Mouse (Mus musculus): ENCODE results near the gene C530008M17Rik. TPM values are rescaled to one million over a fixed set of nuclear protein-coding genes. Genes with fewer than 3 reads are reported as not detected.

The C530008M17Rik gene
- polyA plus RNA-seq, 1 experiment from 2014 or later = 36.1 TPM

DNA sequence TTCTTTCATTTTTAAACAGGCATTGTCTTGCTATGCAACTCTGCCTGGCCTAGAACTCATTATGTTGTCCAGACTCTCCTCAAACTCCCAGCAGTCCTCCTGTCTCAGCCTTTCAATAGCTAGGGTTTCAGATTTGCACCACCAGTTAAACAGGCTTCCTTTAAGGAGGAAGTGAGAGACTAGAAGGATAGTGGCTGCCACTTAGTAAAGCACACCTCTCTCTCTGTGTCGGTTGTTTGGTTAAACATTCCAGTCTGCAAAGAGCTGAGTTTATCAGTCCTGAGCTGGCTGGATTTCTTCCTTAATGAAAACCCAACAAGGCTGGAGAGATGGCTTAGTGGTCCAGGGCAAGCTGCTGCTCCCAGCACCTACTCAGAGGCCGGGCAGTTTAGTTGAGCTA, 236.3 kb downstream of the C530008M17Rik start:
- Histone ChIP-seq H3K9ac (ENCODE audit: low read length) (no peak overlapping the region), H3K36me3 (ENCODE audit: control insufficient read depth, insufficient read depth, low read length) (peaks cover 61% of the 10 kb centered on the region), H3K4me1 (ENCODE audit: control insufficient read depth in 2 of 2, insufficient read depth in 2 of 2, low read length in 2 of 2) (no peaks in the 10 kb centered on the region), H3K4me3 (ENCODE audit: control insufficient read depth in 1 of 2, insufficient read depth in 1 of 2, low read depth in 1 of 2, low read length in 2 of 2) (no peak overlapping the region), H3K27ac (replicated peaks in 1 of 2; ENCODE audit: control insufficient read depth in 1 of 2, insufficient read depth in 1 of 2, low read depth in 2 of 2, low read length in 2 of 2) (no peak overlapping the region), H3K4me2 (ENCODE audit: low read length) (no peak overlapping the region), H3K27me3 (ENCODE audit: control insufficient read depth, insufficient read depth, low read length) (no peaks in the 10 kb centered on the region), H3K9me3 (ENCODE audit: control insufficient read depth, low read length) (no peaks in the 10 kb centered on the region)
- no peak for ATAC-seq (ENCODE audit: insufficient number of reproducible peaks, insufficient read depth, low FRiP score, low read depth)
- WGBS = 54% methylated on average over 2 of the region's 2 CpGs

DNA sequence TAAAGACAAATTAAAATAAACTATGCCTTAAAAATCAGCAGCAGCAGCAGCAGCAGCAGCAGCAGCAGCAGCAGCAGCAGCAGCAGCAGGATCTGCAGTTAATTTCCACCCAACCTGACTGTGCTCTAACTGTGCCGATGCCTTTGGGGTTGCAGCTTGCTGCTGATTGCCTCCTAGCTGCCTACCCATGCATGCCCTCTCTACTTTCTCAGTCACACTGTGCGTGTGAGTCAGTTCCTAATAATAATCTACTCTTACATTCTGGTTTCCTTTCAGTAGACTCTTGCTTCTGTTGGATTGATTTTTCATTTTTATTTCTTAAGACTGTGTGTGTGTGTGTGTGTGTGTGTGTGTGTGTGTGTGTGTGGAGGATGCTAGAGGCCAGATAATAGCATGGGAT, 236.8 kb downstream of the C530008M17Rik start:
- no peak overlapping the region for H3K4me2 ChIP-seq (ENCODE audit: low read length)
- H3K27me3 ChIP-seq (ENCODE audit: control insufficient read depth, insufficient read depth, low read length) = no peaks in the 10 kb centered on the region
- no peaks in the 10 kb centered on the region for H3K9me3 ChIP-seq (ENCODE audit: control insufficient read depth, low read length)
- peaks cover 59% of the 10 kb centered on the region for H3K36me3 ChIP-seq (ENCODE audit: control insufficient read depth, insufficient read depth, low read length)
- H3K27ac ChIP-seq (replicated peaks in 1 of 2; ENCODE audit: control insufficient read depth in 1 of 2, insufficient read depth in 1 of 2, low read depth in 2 of 2, low read length in 2 of 2) = no peak overlapping the region
- WGBS = 64% methylated on average over 2 of the region's 2 CpGs
- ATAC-seq (ENCODE audit: insufficient number of reproducible peaks, insufficient read depth, low FRiP score, low read depth) = no peak
- H3K9ac ChIP-seq (ENCODE audit: low read length) = no peak overlapping the region
- H3K4me1 ChIP-seq (ENCODE audit: control insufficient read depth in 2 of 2, insufficient read depth in 2 of 2, low read length in 2 of 2) = no peaks in the 10 kb centered on the region
- H3K4me3 ChIP-seq (ENCODE audit: control insufficient read depth in 1 of 2, insufficient read depth in 1 of 2, low read depth in 1 of 2, low read length in 2 of 2) = no peak overlapping the region

DNA sequence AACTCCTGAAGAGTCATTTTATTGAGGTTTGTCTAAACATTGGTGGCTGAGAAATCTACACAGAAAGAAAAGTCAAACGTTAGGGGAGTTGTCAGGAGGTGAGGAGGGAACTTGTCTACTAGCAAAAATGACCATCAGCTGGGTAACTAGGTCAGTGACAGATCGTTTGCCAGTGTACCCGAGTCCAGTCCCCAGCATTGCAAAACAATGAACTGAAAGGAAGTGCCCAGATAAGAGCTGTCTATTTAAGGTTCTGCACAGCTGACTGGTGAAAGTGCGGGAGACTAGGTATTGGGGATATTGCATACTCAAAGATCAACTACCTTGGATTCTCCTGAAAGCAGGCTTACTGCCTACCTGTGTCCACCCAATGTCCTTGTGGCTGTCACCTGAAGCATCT, 245.8 kb downstream of the C530008M17Rik start:
- H3K27me3 ChIP-seq (ENCODE audit: control insufficient read depth, insufficient read depth, low read length) = no peaks in the 10 kb centered on the region
- no peaks in the 10 kb centered on the region for H3K9me3 ChIP-seq (ENCODE audit: control insufficient read depth, low read length)
- H3K36me3 ChIP-seq (ENCODE audit: control insufficient read depth, insufficient read depth, low read length) = peaks cover 14% of the 10 kb centered on the region; the same call in 1 of the 2 replicates
- no peak overlapping the region for H3K9ac ChIP-seq (ENCODE audit: low read length)
- ATAC-seq (ENCODE audit: insufficient number of reproducible peaks, insufficient read depth, low FRiP score, low read depth) = no peak
- no peak overlapping the region for H3K27ac ChIP-seq (replicated peaks in 1 of 2; ENCODE audit: control insufficient read depth in 1 of 2, insufficient read depth in 1 of 2, low read depth in 2 of 2, low read length in 2 of 2)
- 33% methylated on average over 4 of the region's 4 CpGs for WGBS
- no peak overlapping the region for H3K4me3 ChIP-seq (ENCODE audit: control insufficient read depth in 1 of 2, insufficient read depth in 1 of 2, low read depth in 1 of 2, low read length in 2 of 2)
- no peak overlapping the region for H3K4me2 ChIP-seq (ENCODE audit: low read length)
- peaks cover 4 to 6% of the 10 kb centered on the region in 2 experiments; a peak in 3 of 4 replicates for H3K4me1 ChIP-seq (ENCODE audit: control insufficient read depth in 2 of 2, insufficient read depth in 2 of 2, low read length in 2 of 2)

DNA sequence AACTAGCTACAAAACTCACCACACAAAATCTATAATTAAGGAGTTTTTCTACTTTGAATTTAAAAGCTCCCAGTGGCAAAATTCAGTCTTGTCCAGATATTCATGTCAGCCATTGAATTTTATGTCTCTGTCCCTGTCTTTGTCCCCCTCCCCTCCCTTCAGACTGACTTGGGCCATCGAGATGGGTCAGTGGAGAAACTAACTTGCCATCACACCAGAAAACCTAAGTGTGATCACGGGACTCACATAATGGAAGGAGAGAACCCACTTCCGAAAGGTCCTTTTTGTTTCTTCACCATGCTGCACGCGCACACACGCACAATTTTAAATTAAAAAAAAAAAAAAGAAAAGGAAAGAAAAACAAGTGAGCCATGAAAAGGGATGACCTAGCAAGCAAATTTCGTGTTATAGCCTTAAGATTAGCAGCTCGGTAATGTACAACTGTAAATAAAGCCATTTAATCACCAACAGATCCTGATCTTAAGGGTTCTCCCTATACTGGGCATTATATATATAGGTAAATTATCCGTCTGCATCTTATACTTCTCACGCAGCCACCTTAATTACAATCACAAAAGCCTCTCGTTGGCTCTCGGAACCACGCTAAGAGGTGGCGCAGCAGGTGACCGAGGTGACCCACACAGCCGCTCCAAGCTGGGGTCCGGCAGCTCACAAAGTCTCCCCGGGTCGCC, 248.5 kb downstream of the C530008M17Rik start:
- 0 out of 2 replicates have a peak, but pooled peaks have one; percentile 10 for ATAC-seq (ENCODE audit: insufficient number of reproducible peaks, insufficient read depth, low FRiP score, low read depth)
- peak overlapping the region; percentile 70 to 72 for H3K4me3 ChIP-seq (ENCODE audit: control insufficient read depth in 1 of 2, insufficient read depth in 1 of 2, low read depth in 1 of 2, low read length in 2 of 2)
- peaks cover 4 to 6% of the 10 kb centered on the region in 2 experiments; a peak in 3 of 4 replicates for H3K4me1 ChIP-seq (ENCODE audit: control insufficient read depth in 2 of 2, insufficient read depth in 2 of 2, low read length in 2 of 2)
- H3K9ac ChIP-seq (ENCODE audit: low read length) = peak overlapping the region; percentile 85
- no peaks in the 10 kb centered on the region for H3K27me3 ChIP-seq (ENCODE audit: control insufficient read depth, insufficient read depth, low read length)
- peaks cover 16% of the 10 kb centered on the region; the same call in 1 of the 2 replicates for H3K36me3 ChIP-seq (ENCODE audit: control insufficient read depth, insufficient read depth, low read length)
- H3K27ac ChIP-seq (replicated peaks in 1 of 2; ENCODE audit: control insufficient read depth in 1 of 2, insufficient read depth in 1 of 2, low read depth in 2 of 2, low read length in 2 of 2) = peak overlapping the region; percentile 67 to 88
- H3K9me3 ChIP-seq (ENCODE audit: control insufficient read depth, low read length) = no peaks in the 10 kb centered on the region
- 2% methylated on average over 19 of the region's 19 CpGs for WGBS
- peak overlapping the region; percentile 84 for H3K4me2 ChIP-seq (ENCODE audit: low read length)

DNA sequence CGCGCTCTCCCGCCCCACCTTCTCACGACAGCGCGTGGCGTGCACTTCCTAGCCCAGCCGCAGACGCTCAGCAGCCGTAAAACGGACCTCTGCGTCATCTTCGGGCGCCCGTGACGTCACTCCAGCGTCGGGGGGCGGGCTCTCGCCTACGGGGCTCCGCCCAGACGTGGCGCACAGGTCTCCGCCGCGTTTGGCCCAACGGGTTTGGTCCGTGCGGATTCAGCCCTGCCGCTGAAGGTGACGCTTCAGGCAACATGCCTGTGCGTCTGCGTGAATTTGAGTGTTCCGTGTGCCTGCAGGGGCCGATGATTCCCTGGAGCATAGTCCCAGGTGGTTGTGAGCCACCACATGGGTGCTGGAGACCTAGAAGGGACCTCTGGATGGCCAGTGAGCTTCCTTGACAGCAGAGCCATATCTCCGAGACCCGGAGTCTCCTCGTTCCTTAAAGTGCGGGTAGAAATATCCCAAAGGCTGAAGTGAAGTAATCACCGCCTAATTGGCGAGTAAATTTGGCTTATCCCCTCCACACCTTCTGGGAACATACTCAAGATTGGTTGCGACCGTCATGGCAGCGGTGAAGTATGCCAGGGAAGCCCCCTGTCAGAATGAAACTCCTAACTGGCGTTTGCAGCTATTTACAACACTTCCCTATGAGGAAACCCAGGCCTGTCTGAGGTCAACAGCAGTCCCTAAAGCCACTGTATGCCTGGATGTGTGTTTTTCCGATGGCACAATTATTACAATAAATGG, 249.3 kb downstream of the C530008M17Rik start, which contains the start of gene Aasdh:
TSS of gene Aasdh (minus strand) at position 110 of the 750 bp plus-strand sequence.
- Histone ChIP-seq H3K27me3 (ENCODE audit: control insufficient read depth, insufficient read depth, low read length) (no peaks in the 10 kb centered on the region), H3K4me3 (ENCODE audit: control insufficient read depth in 1 of 2, insufficient read depth in 1 of 2, low read depth in 1 of 2, low read length in 2 of 2) (peak within 1 kb of the TSS; percentile 70 to 72), H3K9ac (ENCODE audit: low read length) (peak within 1 kb of the TSS; percentile 85), H3K4me2 (ENCODE audit: low read length) (peak within 1 kb of the TSS; percentile 84), H3K27ac (replicated peaks in 1 of 2; ENCODE audit: control insufficient read depth in 1 of 2, insufficient read depth in 1 of 2, low read depth in 2 of 2, low read length in 2 of 2) (peak within 1 kb of the TSS; percentile 88 to 90), H3K4me1 (ENCODE audit: control insufficient read depth in 2 of 2, insufficient read depth in 2 of 2, low read length in 2 of 2) (peaks cover 4 to 6% of the 10 kb centered on the region in 2 experiments; a peak in 3 of 4 replicates), H3K9me3 (ENCODE audit: control insufficient read depth, low read length) (no peaks in the 10 kb centered on the region), H3K36me3 (ENCODE audit: control insufficient read depth, insufficient read depth, low read length) (peaks cover 14% of the 10 kb centered on the region; the same call in 1 of the 2 replicates)
- under 1% methylated on average over 47 of the region's 47 CpGs for WGBS
- peak; percentile 97 for ATAC-seq (ENCODE audit: insufficient number of reproducible peaks, insufficient read depth, low FRiP score, low read depth)

DNA sequence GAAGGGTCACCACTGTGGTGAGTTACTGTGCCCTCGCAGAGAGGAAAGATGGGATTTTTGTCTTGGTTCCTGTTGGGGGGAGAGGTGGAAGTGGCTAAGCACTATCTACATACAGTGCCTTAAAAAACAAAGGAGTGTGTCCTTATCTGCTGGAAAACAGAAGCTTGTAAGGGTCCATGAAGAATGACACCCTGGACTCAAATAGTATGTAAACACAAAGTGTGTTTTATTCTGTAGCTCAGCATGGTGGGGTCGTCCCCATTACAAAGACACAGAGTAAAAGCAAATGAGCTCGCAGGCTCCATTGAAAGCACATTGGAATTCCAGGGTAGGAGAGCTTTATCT, 249.8 kb downstream of the C530008M17Rik start:
- no peak for ATAC-seq (ENCODE audit: insufficient number of reproducible peaks, insufficient read depth, low FRiP score, low read depth)
- Histone ChIP-seq H3K4me1 (ENCODE audit: control insufficient read depth in 2 of 2, insufficient read depth in 2 of 2, low read length in 2 of 2) (peaks cover 4 to 6% of the 10 kb centered on the region in 2 experiments; a peak in 3 of 4 replicates), H3K9ac (ENCODE audit: low read length) (peak overlapping the region; percentile 85), H3K9me3 (ENCODE audit: control insufficient read depth, low read length) (no peaks in the 10 kb centered on the region), H3K27ac (replicated peaks in 1 of 2; ENCODE audit: control insufficient read depth in 1 of 2, insufficient read depth in 1 of 2, low read depth in 2 of 2, low read length in 2 of 2) (peak overlapping the region; percentile 88 to 90), H3K4me3 (ENCODE audit: control insufficient read depth in 1 of 2, insufficient read depth in 1 of 2, low read depth in 1 of 2, low read length in 2 of 2) (peak overlapping the region; percentile 70 to 72), H3K4me2 (ENCODE audit: low read length) (peak overlapping the region; percentile 84), H3K27me3 (ENCODE audit: control insufficient read depth, insufficient read depth, low read length) (no peaks in the 10 kb centered on the region), H3K36me3 (ENCODE audit: control insufficient read depth, insufficient read depth, low read length) (peaks cover 9% of the 10 kb centered on the region; the same call in 1 of the 2 replicates)
- WGBS = 41% methylated on average over 3 of the region's 3 CpGs

DNA sequence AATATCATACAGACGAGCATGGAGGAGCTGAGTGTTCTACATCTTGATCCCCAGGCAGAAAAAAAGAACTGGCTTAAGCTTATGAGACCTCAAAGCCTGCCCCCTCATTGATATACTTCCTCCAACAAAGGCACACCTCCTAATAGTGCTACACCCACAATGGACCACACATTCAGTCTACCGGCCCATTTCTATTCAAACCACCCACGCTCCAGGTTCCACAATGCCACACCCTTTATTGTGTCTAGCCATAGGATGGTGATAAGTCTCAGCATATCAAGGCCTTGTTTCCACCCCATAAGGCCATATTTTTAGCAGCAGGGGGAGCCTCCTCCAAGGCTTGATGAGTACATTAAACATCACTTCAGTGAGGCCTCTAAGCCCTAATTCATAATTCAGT, 254.5 kb downstream of the C530008M17Rik start:
- no peak overlapping the region for H3K9ac ChIP-seq (ENCODE audit: low read length)
- H3K9me3 ChIP-seq (ENCODE audit: control insufficient read depth, low read length) = no peaks in the 10 kb centered on the region
- WGBS = 83% methylated on average over 3 of the region's 3 CpGs
- H3K4me3 ChIP-seq (ENCODE audit: control insufficient read depth in 1 of 2, insufficient read depth in 1 of 2, low read depth in 1 of 2, low read length in 2 of 2) = no peak overlapping the region
- H3K4me1 ChIP-seq (ENCODE audit: control insufficient read depth in 2 of 2, insufficient read depth in 2 of 2, low read length in 2 of 2) = peaks cover 3 to 6% of the 10 kb centered on the region in 2 experiments; a peak in 2 of 4 replicates
- H3K4me2 ChIP-seq (ENCODE audit: low read length) = no peak overlapping the region
- H3K36me3 ChIP-seq (ENCODE audit: control insufficient read depth, insufficient read depth, low read length) = peaks cover 22% of the 10 kb centered on the region
- no peak for ATAC-seq (ENCODE audit: insufficient number of reproducible peaks, insufficient read depth, low FRiP score, low read depth)
- no peaks in the 10 kb centered on the region for H3K27me3 ChIP-seq (ENCODE audit: control insufficient read depth, insufficient read depth, low read length)
- H3K27ac ChIP-seq (replicated peaks in 1 of 2; ENCODE audit: control insufficient read depth in 1 of 2, insufficient read depth in 1 of 2, low read depth in 2 of 2, low read length in 2 of 2) = no peak overlapping the region

Measured in heart, embryonic 14.5 days (tissue).